Comparison of ENCODE assay signal across 13 mouse cellular contexts in genomic region chr5:102328197-102328784, GRCm38 (mm10).
DNase-seq lines count a peak whose midpoint lies in the region; ATAC-seq lines count a peak whose summit lies in the region.
"Had no signal": no experiment of that assay in that cellular context is flagged by ENCODE, and none has a peak within 500 bp of the region (broad histone marks: within the 10 kb centered on the region; RNA-seq: fewer than 3 reads in every experiment).

No protein-coding gene starts in this region.

- no peaks in the 10 kb centered on the region for H3K9me3 ChIP-seq in hindbrain, embryonic 15.5 days
- H3K9me3 ChIP-seq in hindbrain, embryonic 10.5 days, result no peaks in the 10 kb centered on the region
- H3K9me3 ChIP-seq in kidney, embryonic 16.5 days (ENCODE audit: low read length), result no peaks in the 10 kb centered on the region
- H3K9me3 ChIP-seq: kidney, embryonic 15.5 days; limb, embryonic 12.5 days; lung, embryonic 15.5 days; neural tube, embryonic 12.5 days had no signal

- DNase-seq in hindbrain, embryonic 10.5 days (ENCODE audit: low spot score), result no peak
- peak; percentile 15 to 32 for DNase-seq in layer of hippocampus, postnatal 10 days (ENCODE audit: low spot score in 2 of 2)
- DNase-seq in right cerebral cortex, postnatal 14 days, result peak; percentile 11
- DNase-seq in adrenal gland, adult (ENCODE audit: inconsistent age in 2 of 2, low spot score in 1 of 2), result no peak
- DNase-seq: cerebellum, adult 11 months had no signal

- no peak overlapping the region for H3K4me3 ChIP-seq in hindbrain, embryonic 15.5 days
- no peak overlapping the region for H3K4me3 ChIP-seq in hindbrain, embryonic 10.5 days
- H3K4me3 ChIP-seq in kidney, embryonic 16.5 days (ENCODE audit: low read length), result no peak overlapping the region
- H3K4me3 ChIP-seq: kidney, embryonic 15.5 days; limb, embryonic 12.5 days; lung, embryonic 15.5 days; neural tube, embryonic 12.5 days had no signal

- no peaks in the 10 kb centered on the region for H3K27me3 ChIP-seq in hindbrain, embryonic 15.5 days
- no peaks in the 10 kb centered on the region for H3K27me3 ChIP-seq in hindbrain, embryonic 10.5 days (ENCODE audit: insufficient read depth, poor library complexity, severe bottlenecking)
- H3K27me3 ChIP-seq in kidney, embryonic 16.5 days (ENCODE audit: insufficient read depth, low read length), result no peaks in the 10 kb centered on the region
- H3K27me3 ChIP-seq: kidney, embryonic 15.5 days; limb, embryonic 12.5 days; lung, embryonic 15.5 days; neural tube, embryonic 12.5 days had no signal

- 0 out of 2 replicates have a peak overlapping the region, but pooled peaks have one; percentile 20 for H3K27ac ChIP-seq in hindbrain, embryonic 15.5 days (replicated peaks)
- no peak overlapping the region for H3K27ac ChIP-seq in hindbrain, embryonic 10.5 days
- no peak overlapping the region for H3K27ac ChIP-seq in kidney, embryonic 16.5 days (ENCODE audit: low read length)
- H3K27ac ChIP-seq: kidney, embryonic 15.5 days; limb, embryonic 12.5 days; lung, embryonic 15.5 days; neural tube, embryonic 12.5 days had no signal

- peak; percentile 45; the same call in 1 of the 2 replicates for ATAC-seq in hindbrain, embryonic 15.5 days (ENCODE audit: low FRiP score, low read depth)
- ATAC-seq in frontal cortex, adult (ENCODE audit: low TSS enrichment), result peak; percentile 96
- no peak for ATAC-seq in megakaryocyte, adult 5-6 weeks (ENCODE audit: poor library complexity, severe bottlenecking)
- no peak for ATAC-seq in kidney, embryonic 16.5 days (ENCODE audit: low FRiP score, low TSS enrichment)

- H3K36me3 ChIP-seq in hindbrain, embryonic 15.5 days, result no peaks in the 10 kb centered on the region
- H3K36me3 ChIP-seq in hindbrain, embryonic 10.5 days, result no peaks in the 10 kb centered on the region
- no peaks in the 10 kb centered on the region for H3K36me3 ChIP-seq in kidney, embryonic 16.5 days (ENCODE audit: insufficient read depth, low read length)
- H3K36me3 ChIP-seq: kidney, embryonic 15.5 days; limb, embryonic 12.5 days; lung, embryonic 15.5 days; neural tube, embryonic 12.5 days had no signal

- H3K4me1 ChIP-seq in hindbrain, embryonic 15.5 days (replicated peaks), result no peaks in the 10 kb centered on the region
- H3K4me1 ChIP-seq in hindbrain, embryonic 10.5 days (replicated peaks), result no peaks in the 10 kb centered on the region
- no peaks in the 10 kb centered on the region for H3K4me1 ChIP-seq in kidney, embryonic 16.5 days (ENCODE audit: insufficient read depth, low read length)
- H3K4me1 ChIP-seq: kidney, embryonic 15.5 days; limb, embryonic 12.5 days; lung, embryonic 15.5 days; neural tube, embryonic 12.5 days had no signal

- H3K4me2 ChIP-seq in hindbrain, embryonic 15.5 days, result no peak overlapping the region
- H3K4me2 ChIP-seq in kidney, embryonic 16.5 days (replicated peaks; ENCODE audit: low read depth, low read length), result no peak overlapping the region
- H3K4me2 ChIP-seq: kidney, embryonic 15.5 days; limb, embryonic 12.5 days; lung, embryonic 15.5 days; neural tube, embryonic 12.5 days had no signal

- H3K9ac ChIP-seq in hindbrain, embryonic 15.5 days, result no peak overlapping the region
- H3K9ac ChIP-seq in kidney, embryonic 16.5 days (replicated peaks; ENCODE audit: low read length), result no peak overlapping the region
- H3K9ac ChIP-seq: kidney, embryonic 15.5 days; limb, embryonic 12.5 days; lung, embryonic 15.5 days; neural tube, embryonic 12.5 days had no signal

- WGBS in hindbrain, embryonic 15.5 days, result 41% methylated on average over 2 of the region's 2 CpGs
- WGBS in hindbrain, embryonic 10.5 days, result 80% methylated on average over 2 of the region's 2 CpGs
- WGBS in kidney, embryonic 16.5 days, result 75% methylated on average over 2 of the region's 2 CpGs

Comparison
In these comparisons a context has a peak if more than half of its experiments do, and no peak if none do; other contexts are left out.
1. ATAC-seq: peak in hindbrain, embryonic 15.5 days (single experiment) and frontal cortex, adult (single experiment); none in megakaryocyte, adult 5-6 weeks (single experiment) and kidney, embryonic 16.5 days (single experiment).
2. DNase-seq: peak in layer of hippocampus, postnatal 10 days (2 of 2) and right cerebral cortex, postnatal 14 days (single experiment); none in hindbrain, embryonic 10.5 days (single experiment) and adrenal gland, adult (0 of 2).